Mouse (Mus musculus) c-Kit-positive CD71-negative TER-119-negative erythroid progenitor cells, embryonic 14.5 days (primary cell): Measurements from ENCODE around the gene Vamp5.

Experiments
- DNase-seq: peaks from one replicate; pipeline ENCODE4 v3.0.0-alpha.2; 2013; ENCODE audit warnings: low read depth

The Vamp5 gene

GRCm38 (mm10) chr6:72345074-72345567 is 35.1 kb downstream of the Vamp5 start, which contains the start of gene Usp39:
Gene Usp39 (minus strand): TSS chr6:72345184.
- peak; percentile 89 for DNase-seq

DNA sequence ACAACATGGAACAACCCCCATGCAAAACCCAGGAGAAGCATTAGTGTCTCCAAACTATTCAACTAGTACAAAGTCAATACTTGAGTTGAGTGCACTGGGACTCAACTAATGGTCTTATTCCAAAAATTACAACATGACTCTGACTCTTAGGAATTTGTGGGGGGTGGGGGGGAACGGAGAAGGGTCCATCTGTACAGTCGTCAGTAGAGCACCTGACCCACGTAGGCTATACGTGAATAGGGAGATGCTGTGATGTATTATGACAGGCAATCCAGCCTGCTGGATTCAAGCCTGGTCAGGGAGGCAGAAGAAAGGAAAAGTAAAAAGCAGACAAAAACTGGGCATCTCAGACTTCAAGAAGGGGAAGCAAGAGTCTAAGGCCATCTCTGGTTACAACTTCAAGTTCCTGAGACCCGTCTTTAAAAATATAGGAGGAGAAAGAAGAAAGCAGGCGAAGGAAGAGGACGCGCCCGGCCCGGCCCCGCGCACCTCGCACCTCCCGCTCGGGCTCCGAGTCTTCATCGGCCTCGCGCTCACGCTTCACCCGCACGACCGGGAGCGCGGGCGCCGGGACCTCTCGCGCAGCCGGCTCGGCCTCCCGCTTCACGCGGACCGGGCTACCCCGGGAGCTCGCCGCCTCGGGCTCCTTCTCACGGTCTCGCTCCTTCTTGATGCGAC is 35.7 kb downstream of the Vamp5 start:
- DNase-seq, result no peak

- DNase-seq, result no peak
These were observed 39.8 kb downstream of the Vamp5 start for GRCm38 (mm10) chr6:72340481-72340880.

DNA sequence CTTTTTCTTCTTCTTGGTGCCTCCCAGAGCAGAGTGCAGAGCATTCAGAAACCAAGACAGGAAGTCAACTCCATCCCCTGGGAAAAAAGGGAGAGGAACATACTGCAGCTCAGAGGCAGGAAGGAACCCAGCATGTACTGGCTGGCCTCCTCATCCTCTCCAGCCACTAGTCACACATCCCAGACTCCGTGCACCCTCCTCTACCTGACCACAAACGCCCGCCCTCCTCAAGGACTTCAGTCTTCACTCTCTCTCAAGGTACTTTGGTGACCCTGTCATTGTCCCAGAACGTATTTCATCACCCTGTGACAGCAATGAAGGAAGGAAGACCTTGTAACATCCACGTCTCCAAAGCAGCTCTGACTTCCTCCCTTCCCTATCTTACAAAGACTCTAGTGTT is 47.2 kb downstream of the Vamp5 start:
- no peak for DNase-seq

GRCm38 (mm10) chr6:72330133-72330532 is 50.1 kb downstream of the Vamp5 start:
- DNase-seq, result no peak

- no peak for DNase-seq
These were observed 51.2 kb downstream of the Vamp5 start for GRCm38 (mm10) chr6:72329019-72329418.

DNA sequence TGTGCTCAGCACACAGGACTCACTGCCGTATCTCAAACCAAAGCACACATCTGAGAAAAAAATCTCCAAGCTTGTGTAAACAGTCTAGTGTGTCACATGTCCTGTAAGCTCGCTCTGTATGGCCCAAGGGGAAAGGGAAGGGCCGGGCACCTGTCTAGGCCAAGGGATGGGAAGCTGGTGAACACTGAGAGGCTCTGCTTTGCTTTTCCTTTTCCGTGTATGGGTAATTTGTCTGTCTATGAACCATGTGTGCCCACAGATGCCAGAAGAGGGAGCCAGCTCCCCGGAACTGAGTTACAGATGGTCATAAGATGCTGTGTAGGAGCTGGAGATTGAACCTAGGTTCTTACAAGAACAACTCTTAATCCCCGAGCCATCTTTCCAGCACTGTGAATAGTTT is 54.0 kb downstream of the Vamp5 start:
- DNase-seq, result no peak

- no peak for DNase-seq
These were observed 56.3 kb downstream of the Vamp5 start for GRCm38 (mm10) chr6:72323786-72324508.

GRCm38 (mm10) chr6:72322936-72323335 is 57.3 kb downstream of the Vamp5 start:
- DNase-seq, result no peak

DNA sequence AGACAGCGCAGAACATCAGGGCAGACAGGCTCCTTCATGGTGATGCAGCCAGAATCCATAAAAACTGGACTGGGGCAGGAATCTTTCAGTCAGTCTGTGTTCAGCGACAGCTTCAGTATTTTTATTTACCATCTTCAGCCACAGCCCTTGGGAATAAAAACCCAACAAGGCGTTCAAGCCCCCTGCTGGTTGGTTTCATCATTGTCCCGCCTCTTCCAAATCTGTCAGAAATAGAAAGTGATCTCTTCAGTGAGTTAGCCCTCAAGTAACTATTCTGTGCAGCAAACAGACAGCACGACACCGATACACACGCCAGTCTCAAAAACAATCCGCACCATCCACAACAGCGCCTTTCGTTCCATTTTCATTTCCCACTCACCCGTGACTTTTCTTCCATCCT is 61.2 kb downstream of the Vamp5 start:
- DNase-seq, result no peak
